Mouse (Mus musculus) 416B (cell line): ENCODE results near the gene Rwdd4a.

Source experiments
- DNase-seq: peaks from one replicate; pipeline ENCODE4 v3.0.0; 2011; ENCODE audit warnings: low read depth

The Rwdd4a gene

DNA sequence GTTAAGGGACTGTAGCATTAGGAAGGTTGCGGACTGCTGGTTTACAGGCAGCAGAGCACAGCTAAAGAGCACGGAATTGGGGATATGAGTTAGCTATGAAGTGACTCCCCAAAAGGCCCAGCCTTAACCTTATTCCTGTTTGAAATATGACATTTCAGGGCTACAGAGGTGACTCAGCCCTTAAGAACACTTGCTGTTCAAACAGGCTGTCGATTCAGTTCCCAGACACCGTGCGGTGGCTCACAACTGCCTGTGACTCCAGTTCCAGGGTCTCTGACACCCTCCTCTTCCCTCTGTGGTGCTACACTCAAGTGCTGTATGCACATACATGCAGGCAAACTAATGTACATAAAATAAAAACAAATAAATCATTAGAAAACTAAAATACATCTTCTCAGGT is 55.2 kb downstream of the Rwdd4a start:
- no peak for DNase-seq

DNA sequence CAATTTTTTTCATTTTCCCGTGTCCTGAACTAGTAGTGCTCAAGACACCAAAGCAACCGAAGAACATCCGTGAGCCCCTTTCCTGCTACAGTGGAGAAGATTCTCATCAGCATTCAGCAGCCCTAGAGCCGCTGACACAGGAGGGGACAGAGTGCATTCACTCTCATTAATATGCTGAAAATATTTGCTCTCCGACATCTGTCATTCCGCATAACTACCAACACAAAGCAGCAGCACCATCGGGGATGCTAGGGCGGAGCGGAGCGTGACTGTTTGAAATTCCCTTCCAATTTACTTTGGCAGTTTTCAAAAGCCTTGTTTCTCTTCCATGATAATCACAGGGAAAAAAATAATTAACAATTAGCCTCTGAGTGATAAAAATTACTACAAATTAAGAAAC is 56.9 kb downstream of the Rwdd4a start:
- DNase-seq = no peak

DNA sequence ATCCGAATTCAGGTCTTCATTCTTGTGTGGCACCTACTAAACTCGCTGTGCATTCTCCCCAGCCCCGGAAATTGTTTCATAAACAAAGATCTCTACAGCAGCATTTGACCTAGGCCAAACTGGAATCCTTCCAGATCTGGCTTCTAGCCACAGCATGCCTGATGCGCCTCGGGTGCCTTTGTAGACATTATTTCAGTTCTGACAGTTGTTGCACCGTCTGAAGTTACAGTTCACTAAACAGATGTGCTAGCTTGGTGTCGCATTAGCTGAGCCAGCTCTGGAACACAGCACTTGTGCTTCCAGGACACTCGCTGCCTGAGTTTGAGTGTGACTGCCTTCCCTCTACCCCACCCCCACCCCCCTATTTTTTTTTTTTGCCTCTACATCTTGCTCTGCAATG is 67.2 kb downstream of the Rwdd4a start:
- no peak for DNase-seq
